Mouse (Mus musculus) v-Abl transformed pro-B cells (cell line): Measurements from ENCODE around the gene Eif3b.

Experiments
- in situ Hi-C, 2 experiments: fragments of 400-800 bp; cut with MboI; formaldehyde crosslinking; loops; one replicate each; pipeline ENCODE4 v1.15.1; 2025; ENCODE audit not compliant: unreplicated experiment in 2 of 2

Eif3b gene

DNA sequence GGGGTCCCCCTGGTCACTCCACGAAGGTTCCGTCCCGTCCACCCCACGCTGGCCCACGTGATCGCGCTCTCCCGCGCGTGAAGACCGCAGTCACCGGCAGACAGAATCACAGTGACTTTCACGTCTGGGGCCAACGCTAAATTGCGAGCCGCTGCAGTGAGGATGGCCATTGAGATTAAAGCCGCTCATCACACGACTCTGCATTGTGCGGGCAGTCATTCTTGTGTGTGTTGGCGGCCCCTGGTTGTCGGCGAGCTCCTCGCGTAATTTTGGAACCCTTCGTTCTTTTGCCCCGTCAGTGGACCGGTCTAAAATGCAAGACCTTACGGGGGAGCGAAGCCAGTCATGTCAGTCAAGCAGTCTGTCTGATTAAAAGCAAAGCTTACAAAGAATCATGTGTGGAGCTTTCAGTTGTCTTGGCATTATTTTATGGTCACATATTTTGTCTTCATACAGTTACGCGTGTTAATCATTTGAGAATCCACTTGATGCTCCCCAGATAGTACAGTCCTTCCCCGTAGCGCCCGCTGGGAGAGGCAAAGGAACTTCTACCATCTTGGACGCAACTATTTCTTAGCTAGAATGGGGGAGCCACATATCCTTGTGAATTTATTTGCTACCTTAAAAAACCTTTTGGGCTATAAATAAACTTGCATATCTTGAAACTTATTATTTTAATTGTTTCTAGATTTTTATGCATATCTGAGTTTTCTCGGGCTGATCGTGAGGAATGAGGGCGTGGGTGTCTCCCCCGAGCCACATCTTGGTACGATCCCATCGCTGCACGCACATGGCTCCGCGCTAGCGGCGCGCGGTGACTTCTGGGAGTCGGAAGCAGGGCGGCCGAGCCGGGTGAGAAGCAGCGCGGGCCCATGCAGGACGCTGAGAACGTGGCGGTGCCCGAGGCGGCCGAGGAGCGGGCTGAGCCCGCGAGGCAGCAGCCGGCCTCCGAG, at the start of gene Eif3b:
Gene Eif3b, plus strand, starts transcription at position 840 of the 953 bp plus-strand sequence.
- in situ Hi-C loops = loop anchor here in 1 of 2 experiments (5.0 kb wide), 1 partner anchor 84 kb away; no protein-coding TSS in a partner anchor

DNA sequence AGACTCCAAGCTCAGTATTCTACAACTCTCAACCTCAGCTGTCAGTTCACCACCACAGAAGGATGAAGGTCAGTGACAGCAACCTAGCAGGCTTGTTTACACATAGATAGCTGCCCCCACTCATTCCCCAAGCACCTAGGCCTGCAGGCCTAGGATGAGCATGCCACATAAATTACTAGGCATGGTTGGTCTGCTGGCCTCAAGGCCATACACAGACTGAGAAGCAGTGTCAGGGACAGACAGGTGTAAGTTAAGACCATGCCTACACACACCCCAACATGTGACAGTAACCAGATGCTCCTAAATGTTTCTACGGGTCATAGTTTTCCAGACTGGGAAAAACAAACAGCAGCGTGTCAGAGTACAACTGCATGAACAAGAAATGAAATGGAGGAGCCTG, 49.7 kb upstream of the Eif3b start:
- in situ Hi-C loops = no loop called here

DNA sequence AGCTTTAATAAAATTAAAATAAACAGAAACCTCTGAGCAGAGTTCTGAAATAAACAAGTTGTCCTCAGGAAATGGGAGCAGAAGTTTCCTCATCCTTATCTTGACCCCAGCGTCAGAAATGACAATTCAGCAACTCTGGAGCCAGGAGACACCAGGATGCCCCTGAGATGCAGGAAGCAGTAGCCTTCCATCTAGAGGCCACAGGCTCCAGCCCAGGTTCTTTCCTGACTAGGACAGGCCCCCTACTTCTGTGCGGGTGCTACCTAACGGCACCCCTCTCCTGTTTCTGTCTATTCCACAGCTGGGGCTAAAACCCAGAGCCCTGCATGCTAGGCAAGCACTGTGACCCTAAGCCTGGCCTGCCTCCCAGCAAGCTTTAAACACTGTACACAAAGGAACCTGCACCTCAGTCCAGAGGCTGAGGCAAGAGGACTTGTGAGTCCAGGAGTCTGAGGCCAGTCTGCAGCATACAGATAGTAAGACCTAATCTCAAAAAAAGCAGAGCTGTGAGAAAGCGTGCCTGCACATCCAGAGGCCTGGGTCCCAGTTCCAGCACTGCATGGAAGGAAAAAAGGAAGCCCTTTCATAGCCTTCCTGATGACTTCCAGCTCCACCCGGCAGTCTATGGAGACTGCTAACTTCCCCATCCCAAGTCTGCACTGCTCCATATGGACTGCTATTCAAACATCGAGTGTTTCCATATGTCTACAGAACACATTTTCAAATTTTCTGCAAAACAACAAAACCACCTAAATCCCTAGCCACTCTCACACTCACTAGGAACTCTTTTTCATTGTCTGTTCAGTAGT, 48.5 kb upstream of the Eif3b start:
- in situ Hi-C loops = no loop called here

DNA sequence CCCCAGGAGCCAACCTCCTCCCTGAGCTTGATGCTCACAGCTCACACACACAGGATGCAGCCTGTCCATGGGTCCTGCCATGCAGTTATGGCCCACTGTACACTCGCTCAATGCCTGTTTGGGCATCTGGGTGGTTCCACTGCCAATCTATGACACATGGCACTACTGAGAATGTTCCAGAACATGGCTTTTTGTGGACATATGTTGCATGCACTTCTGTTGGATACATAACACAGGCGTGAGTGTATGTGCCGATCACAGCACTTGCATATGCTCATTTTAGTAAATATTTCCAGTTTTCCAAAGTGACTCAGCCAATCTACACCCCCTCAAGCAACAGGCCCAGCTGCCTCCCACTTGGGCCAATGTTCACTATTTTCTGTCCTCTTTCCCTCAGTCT, 47.5 kb upstream of the Eif3b start:
- in situ Hi-C loops = no loop called here

DNA sequence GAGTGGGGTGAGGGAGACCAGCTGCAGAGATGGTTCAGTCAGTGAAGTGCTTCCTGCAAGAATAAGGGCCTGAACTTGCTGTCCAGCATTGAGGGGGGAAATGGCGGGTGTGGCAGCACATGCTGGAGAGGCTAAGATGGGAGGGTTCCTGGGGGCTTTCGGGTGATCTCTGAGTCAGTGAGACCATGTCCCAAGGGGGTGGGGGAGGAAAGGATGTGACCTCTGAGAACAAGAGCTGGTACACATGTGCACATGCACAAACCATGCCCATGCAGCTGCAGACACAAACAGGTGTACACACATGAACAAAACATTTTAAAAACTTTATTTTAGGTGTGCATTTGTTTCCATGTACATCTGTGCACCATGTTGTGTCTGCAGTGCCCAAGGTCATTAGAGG, 45.4 kb upstream of the Eif3b start:
- in situ Hi-C loops = no loop called here

- in situ Hi-C loops = no loop called here
Measured at GRCm38 (mm10) chr5:140374226-140374625, 44.9 kb upstream of the Eif3b start.

DNA sequence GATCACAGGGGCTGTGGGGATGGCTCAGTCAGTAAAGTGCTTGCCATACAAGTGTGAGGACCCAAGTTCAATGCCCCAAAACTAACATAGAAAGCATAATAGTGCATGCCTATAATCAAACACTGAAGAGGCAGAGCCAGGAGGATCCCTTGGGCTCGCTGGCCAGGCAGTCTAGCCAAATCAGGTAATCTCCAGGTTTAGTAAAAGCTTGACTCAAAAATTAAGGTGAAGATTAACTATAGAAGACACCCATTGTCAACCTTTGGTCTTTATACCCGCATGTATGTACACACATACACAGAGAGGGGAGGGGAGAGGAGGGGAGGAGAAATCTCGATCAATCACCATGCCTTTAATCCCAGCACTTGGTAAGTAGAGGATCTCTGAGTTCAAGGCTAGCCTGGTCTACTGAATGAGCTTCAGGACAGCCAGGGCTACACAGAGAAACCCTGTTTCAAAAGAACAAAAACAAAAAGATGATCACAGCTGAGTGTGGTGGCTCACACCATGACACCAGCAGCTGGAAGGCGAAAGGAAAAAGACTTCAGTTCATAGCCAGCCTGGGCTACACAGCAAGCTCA, 43.8 kb upstream of the Eif3b start:
- in situ Hi-C loops = no loop called here

GRCm38 (mm10) chr5:140378121-140378853, 40.8 kb upstream of the Eif3b start:
- in situ Hi-C loops = no loop called here

GRCm38 (mm10) chr5:140379299-140379698, 39.8 kb upstream of the Eif3b start:
- in situ Hi-C loops = no loop called here

- in situ Hi-C loops = no loop called here
Measured at GRCm38 (mm10) chr5:140381156-140381555, 38.0 kb upstream of the Eif3b start.

- in situ Hi-C loops = no loop called here
Measured at GRCm38 (mm10) chr5:140382688-140383087, 36.4 kb upstream of the Eif3b start.

GRCm38 (mm10) chr5:140383559-140383958, 35.6 kb upstream of the Eif3b start:
- in situ Hi-C loops = no loop called here

GRCm38 (mm10) chr5:140384462-140384861, 34.7 kb upstream of the Eif3b start:
- in situ Hi-C loops = no loop called here

GRCm38 (mm10) chr5:140387236-140387635, 31.9 kb upstream of the Eif3b start:
- in situ Hi-C loops = no loop called here

- in situ Hi-C loops = no loop called here
Measured at GRCm38 (mm10) chr5:140387816-140388510, 31.2 kb upstream of the Eif3b start.

- in situ Hi-C loops = no loop called here
Measured at GRCm38 (mm10) chr5:140388588-140389576, 30.2 kb upstream of the Eif3b start, which contains the start of gene Snx8. Snx8 (minus strand) TSS chr5:140389262.

DNA sequence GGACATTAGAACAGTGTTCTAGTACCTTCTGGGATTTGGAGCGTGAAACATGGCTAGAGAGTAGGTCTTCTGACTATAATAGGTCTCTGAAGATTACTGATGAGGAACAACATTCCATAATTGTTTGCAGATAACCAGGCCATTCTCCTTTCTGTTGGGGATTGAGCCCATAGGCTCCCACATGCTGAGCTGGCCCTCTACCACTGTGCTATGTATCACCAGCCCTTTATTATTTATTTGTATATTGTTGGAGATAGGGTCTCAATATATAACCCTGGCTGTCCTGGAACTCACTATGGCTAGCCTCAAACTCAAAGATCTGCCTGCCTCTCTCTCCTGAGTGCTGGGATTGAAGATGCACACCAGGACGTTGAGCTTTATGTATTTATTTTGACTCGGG, 29.5 kb upstream of the Eif3b start:
- in situ Hi-C loops = loop anchor here (5.0 to 10.0 kb wide), 5 partner anchors 52 to 555 kb away; no protein-coding TSS in a partner anchor

DNA sequence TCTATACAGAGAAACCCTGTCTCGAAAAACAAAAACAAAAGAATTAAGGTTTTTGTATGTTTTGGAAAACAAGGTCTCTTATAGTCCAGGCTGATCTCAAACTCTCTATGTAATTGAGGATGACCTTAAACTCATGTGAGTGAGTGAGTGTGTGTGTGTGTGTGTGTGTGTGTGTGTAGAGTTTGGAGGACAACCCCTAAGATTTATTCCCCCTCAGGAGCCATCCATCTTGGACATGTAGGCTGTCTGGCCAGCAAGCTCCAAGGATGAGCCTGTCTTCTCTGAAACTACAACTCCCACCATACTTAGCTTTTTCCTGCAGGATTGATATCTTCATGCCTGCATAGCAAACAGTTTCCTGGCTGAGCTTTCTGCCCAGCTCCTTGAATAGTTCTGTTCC, 27.7 kb upstream of the Eif3b start:
- in situ Hi-C loops = loop anchor here (5.0 to 10.0 kb wide), 5 partner anchors 54 to 557 kb away; no protein-coding TSS in a partner anchor
